Mouse (Mus musculus) 416B (cell line): ENCODE measurements at regions not wholly inside any gene's neighbourhood (a gene's known extent, or its start where the extent isn't known, plus 50 kb on each side); places are given as distances from the start of the nearest gene placed in this dataset.

Source experiments
- DNase-seq: peaks from one replicate; pipeline ENCODE4 v3.0.0; 2011; ENCODE audit warnings: low read depth

GRCm38 (mm10) chr1:10771793-10772192 lies 642.1 kb upstream of the A830018L16Rik start:
- DNase-seq: peak; percentile 5

- no peak for DNase-seq
These were observed 619.7 kb upstream of the A830018L16Rik start for GRCm38 (mm10) chr1:10794074-10794783.

DNA sequence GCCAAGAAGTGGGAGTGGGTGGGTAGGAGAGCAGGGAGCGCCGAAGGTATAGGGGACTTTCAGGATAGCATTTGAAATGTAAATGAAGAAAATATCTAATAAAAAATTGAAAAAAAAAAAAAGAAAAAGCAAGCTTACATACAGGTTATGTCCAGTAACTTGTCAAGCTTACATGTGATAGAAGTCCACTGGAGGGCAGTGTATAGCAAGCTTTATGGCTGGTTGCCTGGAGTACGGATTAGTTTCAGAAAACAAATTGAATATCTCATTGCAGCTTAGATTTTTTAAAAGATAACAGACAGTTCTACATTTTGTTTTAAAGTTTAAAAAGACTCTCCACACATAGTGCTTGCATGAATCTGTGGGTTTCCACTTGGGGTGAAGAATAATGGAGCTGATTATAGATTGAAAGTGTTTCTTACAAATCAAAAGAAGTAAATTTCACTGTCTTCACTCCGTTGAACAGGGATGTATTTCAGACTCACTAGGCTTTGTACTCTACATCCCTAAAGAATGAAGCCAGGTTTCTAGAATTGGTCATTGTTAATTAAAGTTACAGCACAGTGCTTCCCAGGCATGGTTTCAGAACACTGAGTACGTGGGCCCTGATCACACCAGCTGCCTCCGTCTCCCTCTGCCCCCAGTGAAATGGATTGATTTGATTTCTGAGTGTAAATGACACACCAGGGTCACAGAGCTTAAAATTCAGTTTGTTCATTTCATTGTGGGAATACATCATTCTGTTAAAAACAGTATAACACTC lies 578.1 kb upstream of the A830018L16Rik start:
- peak; percentile 42 for DNase-seq

DNA sequence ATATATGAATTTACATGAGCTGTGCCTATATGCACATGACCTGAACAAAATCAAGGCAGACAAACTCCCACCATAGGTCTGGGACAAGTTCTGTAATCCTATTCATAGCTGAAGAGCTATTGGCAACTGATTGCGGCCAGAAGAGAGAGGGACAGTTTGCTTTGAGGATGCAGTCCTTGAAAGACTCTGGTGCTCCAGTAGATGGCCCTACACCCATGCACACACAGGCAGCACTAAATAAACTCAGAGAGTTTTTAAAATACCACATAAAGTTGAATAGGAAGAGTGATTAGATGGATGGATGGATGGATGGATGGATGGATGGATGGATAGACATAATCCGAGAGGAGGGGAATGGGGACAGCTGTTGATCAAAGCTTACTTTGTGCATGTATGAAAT lies 576.7 kb upstream of the A830018L16Rik start:
- DNase-seq: no peak

DNA sequence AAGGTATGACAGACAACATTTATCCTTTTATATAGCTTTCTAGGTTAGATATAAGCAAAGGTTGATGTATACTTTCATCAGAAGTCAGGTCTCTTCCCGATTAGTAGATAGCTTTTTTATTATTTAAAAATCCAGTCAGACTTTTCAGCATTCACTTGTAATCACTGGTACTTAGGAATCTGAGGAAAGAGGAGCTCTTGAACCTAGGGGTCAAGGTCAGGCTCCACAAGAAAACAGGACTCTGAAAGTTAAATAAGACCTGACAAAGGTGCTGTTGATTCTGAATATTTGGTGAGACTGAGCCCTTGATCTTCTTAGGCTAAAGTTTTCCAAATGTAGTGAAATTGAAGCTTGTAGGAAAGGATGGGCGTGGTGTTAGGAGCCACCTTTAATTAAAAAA lies 561.0 kb upstream of the A830018L16Rik start:
- DNase-seq: no peak

GRCm38 (mm10) chr1:10854495-10854894 lies 559.4 kb upstream of the A830018L16Rik start:
- DNase-seq: no peak

DNA sequence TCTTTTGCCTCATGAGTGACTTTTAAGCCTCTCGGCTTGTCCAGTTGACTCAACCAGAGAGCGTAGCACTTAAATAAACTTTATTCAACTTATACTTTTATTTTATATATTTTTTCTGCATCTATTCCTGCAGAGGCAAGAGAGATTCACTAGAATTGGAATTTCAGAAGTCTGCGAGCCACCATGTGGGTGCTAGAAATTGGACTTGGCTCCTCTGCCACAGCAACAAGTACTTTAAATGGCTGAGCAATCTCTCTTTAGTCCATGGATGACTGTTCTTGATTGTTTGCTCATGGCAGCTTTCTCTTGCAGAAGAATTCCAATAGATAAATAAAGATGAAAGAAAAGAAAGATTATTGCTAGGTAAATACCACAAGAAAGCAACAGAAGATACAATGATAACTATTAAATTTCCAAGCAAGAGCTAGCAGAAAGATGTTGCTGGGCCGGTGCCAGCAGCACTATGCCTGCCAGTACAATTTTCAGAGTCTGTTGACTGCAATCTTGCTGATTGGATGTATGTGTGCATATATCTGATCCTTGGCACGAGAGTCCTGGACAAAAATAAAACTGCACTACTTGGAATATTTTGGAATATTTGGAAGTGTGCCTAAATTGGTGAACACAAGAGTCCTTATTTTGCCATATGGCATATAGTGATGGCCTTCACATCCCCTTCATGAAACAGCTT lies 542.6 kb upstream of the A830018L16Rik start:
- no peak for DNase-seq

- DNase-seq: no peak
These were observed 541.6 kb upstream of the A830018L16Rik start for GRCm38 (mm10) chr1:10872266-10872665.

- no peak for DNase-seq
These were observed 541.2 kb upstream of the A830018L16Rik start for GRCm38 (mm10) chr1:10872726-10873125.

- DNase-seq: no peak
These were observed 536.3 kb upstream of the A830018L16Rik start for GRCm38 (mm10) chr1:10877391-10878170.

GRCm38 (mm10) chr1:10878221-10878760 lies 535.6 kb upstream of the A830018L16Rik start:
- no peak for DNase-seq

DNA sequence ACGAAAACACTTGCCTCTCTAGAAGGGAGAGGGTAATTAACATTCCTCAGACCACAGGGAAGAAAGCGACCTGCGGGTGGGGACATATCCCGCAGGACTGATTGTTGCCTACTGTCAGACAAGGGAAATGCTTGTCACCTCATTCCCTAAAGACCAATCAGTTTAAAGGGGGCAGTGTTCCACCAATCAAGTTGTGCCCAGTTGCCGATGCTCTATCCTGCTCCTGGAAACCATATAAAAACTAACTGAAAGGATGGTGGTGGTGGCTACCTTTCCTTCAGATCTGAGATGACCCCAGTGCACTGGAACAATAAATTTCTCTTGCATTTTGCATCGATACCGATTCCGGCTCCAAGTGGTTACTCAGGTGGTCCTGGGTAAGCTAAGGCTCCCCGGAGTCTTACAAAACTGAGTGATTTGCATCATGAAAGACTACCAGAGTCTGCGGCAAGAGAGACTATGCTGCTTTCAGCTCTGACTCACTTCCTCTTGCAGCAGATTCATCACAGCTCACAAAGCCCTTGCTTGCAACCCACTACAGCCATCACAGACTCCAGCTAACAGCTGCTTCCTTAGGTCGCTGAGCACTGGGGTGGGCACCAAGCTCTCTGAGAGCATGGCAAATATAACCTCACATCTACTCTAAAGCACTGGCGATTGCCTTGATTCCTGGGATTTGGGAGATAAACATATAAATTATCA lies 533.7 kb upstream of the A830018L16Rik start:
- DNase-seq: peak; percentile 26

GRCm38 (mm10) chr1:10898806-10899205 lies 515.1 kb upstream of the A830018L16Rik start:
- DNase-seq: no peak

GRCm38 (mm10) chr1:10902721-10903120 lies 511.2 kb upstream of the A830018L16Rik start:
- no peak for DNase-seq

- DNase-seq: no peak
These were observed 493.9 kb upstream of the A830018L16Rik start for GRCm38 (mm10) chr1:10919958-10920357.

DNA sequence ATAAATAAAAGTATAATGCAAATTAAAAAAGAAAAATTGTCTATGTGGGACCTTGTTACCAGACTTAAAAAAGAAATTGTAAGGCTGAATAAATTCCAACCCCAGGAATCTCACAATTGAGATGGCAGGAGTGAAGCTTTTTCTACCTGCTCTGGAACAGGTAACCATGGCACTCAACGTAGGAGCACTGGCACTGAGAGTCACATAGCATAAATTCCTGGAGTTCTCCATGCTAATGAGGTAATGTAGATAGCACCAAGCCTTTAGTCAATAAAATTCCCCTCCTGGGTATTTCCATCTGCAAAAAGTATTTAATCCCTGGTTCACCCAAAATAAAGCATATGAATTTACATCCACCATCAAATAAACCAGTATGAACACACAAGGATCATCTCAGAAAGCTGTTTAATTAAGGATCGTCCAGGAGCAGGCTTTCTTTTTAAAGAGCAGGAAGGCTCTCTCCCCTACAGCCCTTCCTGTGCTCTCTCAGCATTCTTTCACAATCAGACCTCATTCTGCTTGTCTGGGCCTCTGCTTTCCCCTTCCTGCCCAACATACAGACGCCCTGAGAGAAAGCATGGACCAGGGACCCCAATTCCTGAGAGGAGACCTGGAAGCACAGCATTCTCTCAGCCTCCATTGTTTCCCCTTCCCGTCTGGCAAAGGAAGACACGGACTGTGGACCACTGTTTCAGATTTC lies 481.4 kb upstream of the A830018L16Rik start:
- DNase-seq: no peak

DNA sequence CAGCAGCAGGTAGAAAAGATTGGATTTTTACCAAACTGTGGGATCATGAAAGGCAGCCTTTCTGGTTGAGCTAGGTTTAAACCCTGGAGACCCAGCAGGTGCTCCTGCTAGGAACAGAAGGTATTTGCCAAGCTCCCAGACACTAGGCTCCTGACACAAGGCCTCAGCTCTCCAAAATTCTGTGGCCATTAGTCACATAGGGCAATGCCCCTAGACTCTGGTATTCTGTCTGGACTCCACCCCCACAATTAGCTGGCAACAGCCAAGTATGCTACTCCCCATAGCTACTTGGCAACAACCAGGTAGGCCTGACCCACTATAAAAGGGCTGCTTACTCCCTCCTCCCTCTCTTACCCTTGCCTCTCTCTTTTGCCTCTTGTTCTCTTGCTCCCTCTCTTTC lies 480.7 kb upstream of the A830018L16Rik start:
- DNase-seq: no peak

GRCm38 (mm10) chr1:10938436-10938835 lies 475.5 kb upstream of the A830018L16Rik start:
- no peak for DNase-seq

GRCm38 (mm10) chr1:10940326-10940725 lies 473.6 kb upstream of the A830018L16Rik start:
- DNase-seq: no peak

DNA sequence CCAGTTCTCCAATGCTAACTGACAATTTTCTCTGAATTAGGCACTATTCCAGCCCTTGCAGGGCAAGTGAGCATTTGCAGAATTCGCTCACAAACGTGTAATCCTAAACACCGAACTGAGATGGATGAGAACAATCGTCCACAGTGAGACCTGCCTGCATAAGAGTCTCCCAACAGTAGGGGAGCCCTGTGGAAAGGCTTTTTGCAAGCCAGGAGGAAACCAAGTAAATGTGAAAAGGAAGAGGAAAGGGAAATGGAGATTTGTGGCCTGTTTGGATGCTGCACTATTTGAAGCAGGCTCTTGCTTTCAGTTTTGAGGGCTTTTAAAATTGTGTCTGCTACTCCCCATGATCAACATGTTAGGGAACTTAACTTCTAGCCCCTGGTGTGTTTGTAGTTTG lies 470.9 kb upstream of the A830018L16Rik start:
- DNase-seq: no peak
